Mouse (Mus musculus): Measurements from ENCODE around the gene Slc39a3.

GRCm38 (mm10) chr10:80986754-80987153 is 50.5 kb downstream of the Slc39a3 start:
- TF ChIP-seq EP300 (IDR thresholded peaks at IDR 0.05), result no peak
- TF ChIP-seq CTCF (IDR thresholded peaks at IDR 0.05), result no peak
